Mouse (Mus musculus) C2C12 (cell line): ENCODE measurements around the gene Tpsb2.

Source experiments
- CTCF ChIP-seq: IDR thresholded peaks from one replicate; pipeline ENCODE4 v1.5.1; 2011; ENCODE audit not compliant: control insufficient read depth, insufficient read depth, insufficient read length
- MYOD1 ChIP-seq: IDR thresholded peaks from one replicate; pipeline ENCODE4 v1.6.1; 2011; ENCODE audit warnings: low read depth; ENCODE audit not compliant: control insufficient read depth, insufficient read length
- USF1 ChIP-seq: IDR thresholded peaks from one replicate; pipeline ENCODE4 v1.6.1; 2011; ENCODE audit warnings: low read depth, mild to moderate bottlenecking, control low read depth, moderate library complexity

GRCm38 (mm10) chr17:25345462-25345861 is 20.6 kb upstream of the Tpsb2 start, which contains the start of gene Tpsab1:
- TF ChIP-seq CTCF (no peak), USF1 (no peak), MYOD1 (no peak)
